Mouse (Mus musculus): ENCODE measurements around the gene Syne1. TPM values are rescaled to one million over a fixed set of nuclear protein-coding genes. Genes with fewer than 3 reads are reported as not detected.

The Syne1 gene
- polyA plus RNA-seq, 1 experiment from 2014 or later: 5.6 TPM

DNA sequence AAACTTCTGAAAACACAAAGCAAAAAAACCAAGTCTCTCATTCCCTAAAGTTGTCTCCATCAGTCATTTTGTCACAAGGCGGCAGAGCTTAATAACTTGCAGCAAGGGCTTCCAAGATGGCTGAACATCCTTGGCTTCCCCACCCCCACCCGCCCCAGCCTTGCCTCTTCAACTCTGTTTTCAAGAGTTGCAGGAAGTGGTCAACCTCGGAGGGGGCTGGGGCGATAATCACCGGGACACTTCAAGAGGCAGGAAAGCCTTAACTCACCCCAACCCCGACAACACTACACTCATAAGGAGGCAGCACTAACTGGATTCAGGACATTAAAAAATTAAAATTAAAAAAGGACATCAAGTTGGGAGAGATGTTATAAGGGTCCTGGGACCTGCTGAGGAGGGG, 387.5 kb downstream of the Syne1 start:
- no peak for DNase-seq (ENCODE audit: low read depth, low spot score)
- no peak for TF ChIP-seq CTCF (IDR thresholded peaks at IDR 0.05)
- ATAC-seq: no peak
- H3K27me3 ChIP-seq: no peaks in the 10 kb centered on the region
- in situ Hi-C loops (cut with MboI; ENCODE audit: low pct_unique_long_range_greater_than_20kb): loop anchor here (5.0 to 25.0 kb wide), 4 partner anchors 491 to 1176 kb away; no protein-coding TSS in a partner anchor
- ChIA-PET POLR2A (no interaction called here), CTCF (interaction anchor here (0.8 kb wide), 1 partner anchor 447 kb away, joined by 3 read pairs; no protein-coding TSS in a partner anchor)

DNA sequence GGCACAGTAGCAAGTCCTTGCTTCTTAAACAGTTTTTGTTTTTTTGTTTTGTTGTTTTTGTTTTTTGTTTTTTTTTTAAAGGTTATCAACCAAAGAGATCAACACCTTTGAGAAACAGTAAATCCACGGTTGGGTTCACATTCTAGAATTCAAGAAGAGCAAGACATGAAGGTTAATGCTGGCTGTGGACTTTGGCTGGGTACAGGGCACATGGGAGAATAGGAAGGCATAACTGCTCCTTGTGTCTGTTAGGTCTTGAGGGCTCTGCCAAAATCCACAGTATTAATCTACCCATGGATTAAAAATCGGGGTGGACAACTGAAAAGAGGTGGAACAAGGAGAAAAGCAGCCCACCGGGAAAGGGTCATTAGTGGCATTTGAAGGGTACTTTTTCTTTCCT, 388.0 kb downstream of the Syne1 start:
- in situ Hi-C loops (cut with MboI; ENCODE audit: low pct_unique_long_range_greater_than_20kb): loop anchor here (5.0 to 25.0 kb wide), 4 partner anchors 491 to 1176 kb away; no protein-coding TSS in a partner anchor
- ChIA-PET CTCF (no interaction called here), POLR2A (no interaction called here)
- TF ChIP-seq CTCF (IDR thresholded peaks at IDR 0.05): no peak
- ATAC-seq (no peak), DNase-seq (ENCODE audit: low read depth, low spot score) (no peak)
- H3K27me3 ChIP-seq: no peaks in the 10 kb centered on the region

DNA sequence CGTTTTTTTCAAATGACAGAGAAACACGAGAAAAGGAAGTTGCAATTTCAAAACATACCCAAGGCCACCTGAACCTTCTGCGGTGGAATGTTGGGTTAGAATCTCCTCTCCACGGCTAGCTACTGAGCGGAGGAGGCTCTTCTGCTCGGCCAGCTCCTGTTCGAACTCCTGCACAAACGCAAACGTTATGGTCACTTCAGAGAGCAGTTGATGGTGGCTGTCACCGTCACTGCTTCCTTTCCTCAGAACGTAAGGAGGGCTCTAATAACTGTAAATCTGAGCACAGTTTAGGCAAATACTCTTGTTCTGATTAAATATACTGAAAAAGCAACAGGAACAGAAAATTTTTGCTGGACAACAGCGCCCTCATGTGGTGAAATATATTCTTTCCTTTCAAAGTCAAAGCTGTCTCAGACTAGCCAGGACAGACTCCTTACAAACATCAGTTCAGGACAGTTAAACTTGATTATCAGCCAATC, 389.8 kb downstream of the Syne1 start:
- ChIA-PET CTCF (interaction anchor here (0.7 to 1.4 kb wide), 7 partner anchors 13 to 757 kb away, joined by 3 to 5 read pairs (median 3); partner anchors contain the start of gene Esr1), POLR2A (no interaction called here)
- ATAC-seq (peak; percentile 31), DNase-seq (ENCODE audit: low read depth, low spot score) (no peak)
- peak; percentile 69 for TF ChIP-seq CTCF (IDR thresholded peaks at IDR 0.05)
- H3K27me3 ChIP-seq: no peaks in the 10 kb centered on the region
- in situ Hi-C loops (cut with MboI; ENCODE audit: low pct_unique_long_range_greater_than_20kb): loop anchor here (5.0 to 25.0 kb wide), 4 partner anchors 489 to 1174 kb away; no protein-coding TSS in a partner anchor

DNA sequence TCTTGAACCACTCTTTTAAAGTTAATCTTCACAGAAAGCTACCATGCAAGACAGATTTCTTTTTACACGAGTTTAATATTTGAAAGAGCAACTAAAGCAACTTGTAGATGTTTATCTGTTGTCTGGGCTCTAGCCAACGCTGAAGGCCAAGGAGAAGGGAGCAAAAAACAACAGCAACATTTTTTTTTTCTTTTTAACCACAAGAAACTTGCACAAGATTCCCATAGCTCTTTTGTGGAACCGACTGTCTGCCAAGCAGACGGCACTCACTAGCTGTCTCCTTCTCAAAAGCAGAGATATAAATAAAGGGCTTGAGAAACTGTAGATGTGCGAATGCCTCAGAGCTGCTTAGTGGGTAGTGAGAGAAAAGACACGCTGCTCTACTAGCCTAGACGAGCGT, 391.6 kb downstream of the Syne1 start:
- H3K27me3 ChIP-seq: no peaks in the 10 kb centered on the region
- DNase-seq (ENCODE audit: low read depth, low spot score) (no peak), ATAC-seq (peak; percentile 60)
- TF ChIP-seq CTCF (IDR thresholded peaks at IDR 0.05): no peak
- in situ Hi-C loops (cut with MboI; ENCODE audit: low pct_unique_long_range_greater_than_20kb): loop anchor here (5.0 to 25.0 kb wide), 4 partner anchors 487 to 1172 kb away; no protein-coding TSS in a partner anchor
- POLR2A ChIA-PET: interaction anchor here (0.7 kb wide), 1 partner anchor 393 kb away, joined by 3 read pairs; no protein-coding TSS in a partner anchor
- CTCF ChIA-PET: interaction anchor here (1.0 to 1.2 kb wide), 2 partner anchors 12 to 548 kb away, joined by 3 read pairs; no protein-coding TSS in a partner anchor

DNA sequence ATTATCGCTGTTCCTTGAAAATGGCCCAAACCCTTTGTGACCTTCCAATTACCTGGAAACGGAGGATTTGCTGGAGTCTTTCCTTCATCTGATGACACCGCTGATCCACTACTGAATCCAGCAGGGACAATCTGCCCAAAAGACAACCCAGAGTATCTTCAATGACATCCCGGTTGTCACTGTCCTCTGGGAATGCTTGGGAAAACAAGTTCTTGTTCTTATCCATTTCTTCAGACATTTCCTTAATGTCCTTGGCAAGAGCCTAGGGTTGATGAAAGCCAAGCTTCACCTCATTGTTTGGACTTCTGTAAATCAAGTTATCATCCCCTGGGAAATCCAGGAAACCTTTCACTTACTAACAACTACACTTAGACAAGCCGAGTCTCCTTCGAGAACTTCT, 398.2 kb downstream of the Syne1 start:
- in situ Hi-C loops (cut with MboI; ENCODE audit: low pct_unique_long_range_greater_than_20kb): loop anchor here (25.0 kb wide), 1 partner anchor 1166 kb away; no protein-coding TSS in a partner anchor
- no peak for DNase-seq (ENCODE audit: low read depth, low spot score)
- ATAC-seq: no peak
- no peaks in the 10 kb centered on the region for H3K27me3 ChIP-seq
- CTCF ChIA-PET: no interaction called here
- POLR2A ChIA-PET: no interaction called here
- TF ChIP-seq CTCF (IDR thresholded peaks at IDR 0.05): no peak

DNA sequence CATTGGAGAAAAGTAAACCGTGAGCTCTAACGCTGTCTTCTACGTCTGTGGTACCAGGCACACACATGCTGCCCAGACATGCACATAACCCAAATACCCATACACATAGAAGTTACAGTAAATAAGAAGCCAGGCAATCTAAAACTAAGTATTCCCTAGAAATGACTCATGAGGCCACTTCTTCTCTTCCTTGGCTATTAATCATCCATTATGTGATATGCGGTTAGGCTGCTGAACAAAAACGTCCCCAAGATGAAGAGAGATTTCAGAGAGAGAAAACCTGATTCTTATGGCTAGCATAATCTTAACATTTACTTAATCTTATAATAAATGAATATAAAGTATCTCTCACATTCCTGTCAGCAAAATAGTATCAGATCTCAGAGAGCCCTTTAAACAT, 409.8 kb downstream of the Syne1 start:
- DNase-seq (ENCODE audit: low read depth, low spot score) (no peak), ATAC-seq (no peak)
- POLR2A ChIA-PET: no interaction called here
- H3K27me3 ChIP-seq: no peaks in the 10 kb centered on the region
- no peak for TF ChIP-seq CTCF (IDR thresholded peaks at IDR 0.05)
- CTCF ChIA-PET: interaction anchor here (1.5 kb wide), 1 partner anchor 11 kb away, joined by 3 read pairs; no protein-coding TSS in a partner anchor
- in situ Hi-C loops (cut with MboI; ENCODE audit: low pct_unique_long_range_greater_than_20kb): no loop called here

DNA sequence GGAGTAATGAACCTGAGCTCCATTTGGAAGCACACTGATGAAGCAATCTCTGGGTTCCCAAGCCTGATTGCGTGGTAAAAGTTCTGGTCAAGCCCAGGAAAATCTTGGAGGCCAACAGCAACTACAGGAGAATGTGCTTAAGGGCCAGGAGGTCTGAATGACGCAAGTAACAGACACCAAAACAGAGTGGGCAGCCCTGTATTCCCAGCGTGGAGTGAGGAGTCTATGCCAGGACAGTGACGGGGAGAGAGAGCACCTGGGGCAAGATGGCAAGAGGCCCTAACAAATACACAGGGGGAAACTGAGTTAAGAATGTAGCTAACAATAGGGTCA, 411.4 kb downstream of the Syne1 start:
- POLR2A ChIA-PET: interaction anchor here (0.6 kb wide), 1 partner anchor 146 kb away, joined by 3 read pairs; no protein-coding TSS in a partner anchor
- DNase-seq (ENCODE audit: low read depth, low spot score) (no peak), ATAC-seq (peak; percentile 54)
- CTCF ChIA-PET: interaction anchor here (0.8 to 1.0 kb wide), 2 partner anchors 10 to 55 kb away, joined by 3 read pairs; no protein-coding TSS in a partner anchor
- TF ChIP-seq CTCF (IDR thresholded peaks at IDR 0.05): no peak
- H3K27me3 ChIP-seq: no peaks in the 10 kb centered on the region
- in situ Hi-C loops (cut with MboI; ENCODE audit: low pct_unique_long_range_greater_than_20kb): no loop called here

DNA sequence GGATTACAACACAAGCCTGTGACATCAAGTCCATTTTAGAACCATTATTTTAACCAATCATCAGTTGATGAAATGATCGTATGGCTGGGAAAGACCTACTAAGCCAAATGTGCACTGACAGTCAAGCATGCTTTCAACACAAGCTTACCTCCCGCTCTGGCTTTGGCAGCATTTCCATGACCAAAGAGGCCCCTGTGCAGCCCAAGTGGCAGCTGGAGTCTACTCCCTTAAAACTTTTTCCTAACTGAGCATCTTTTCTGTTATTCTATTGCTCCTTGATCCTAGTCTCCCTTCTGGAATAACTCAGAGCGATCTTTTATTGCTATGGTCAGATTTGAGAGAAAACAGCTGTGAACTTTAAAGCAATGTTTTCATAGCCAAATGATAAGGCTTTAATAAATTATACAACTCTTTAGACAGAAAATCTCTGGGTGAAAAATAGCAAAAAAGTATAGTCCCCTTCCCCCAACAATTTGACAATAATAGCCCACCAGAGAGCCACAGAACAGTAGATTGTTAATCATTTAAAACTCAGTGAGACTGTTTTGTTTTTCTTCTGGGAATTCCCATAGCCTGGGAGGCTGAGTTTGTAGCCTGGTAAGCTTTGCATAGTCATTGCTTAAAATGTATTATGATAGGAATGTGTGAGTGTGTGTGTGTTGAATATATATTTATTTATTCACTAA, 411.9 kb downstream of the Syne1 start:
- DNase-seq (ENCODE audit: low read depth, low spot score) (no peak), ATAC-seq (peak; percentile 44)
- TF ChIP-seq CTCF (IDR thresholded peaks at IDR 0.05): no peak
- ChIA-PET POLR2A (interaction anchor here (0.6 kb wide), 1 partner anchor 146 kb away, joined by 3 read pairs; no protein-coding TSS in a partner anchor), CTCF (interaction anchor here (0.8 to 1.0 kb wide), 2 partner anchors 11 to 55 kb away, joined by 3 read pairs; no protein-coding TSS in a partner anchor)
- in situ Hi-C loops (cut with MboI; ENCODE audit: low pct_unique_long_range_greater_than_20kb): no loop called here
- no peaks in the 10 kb centered on the region for H3K27me3 ChIP-seq

DNA sequence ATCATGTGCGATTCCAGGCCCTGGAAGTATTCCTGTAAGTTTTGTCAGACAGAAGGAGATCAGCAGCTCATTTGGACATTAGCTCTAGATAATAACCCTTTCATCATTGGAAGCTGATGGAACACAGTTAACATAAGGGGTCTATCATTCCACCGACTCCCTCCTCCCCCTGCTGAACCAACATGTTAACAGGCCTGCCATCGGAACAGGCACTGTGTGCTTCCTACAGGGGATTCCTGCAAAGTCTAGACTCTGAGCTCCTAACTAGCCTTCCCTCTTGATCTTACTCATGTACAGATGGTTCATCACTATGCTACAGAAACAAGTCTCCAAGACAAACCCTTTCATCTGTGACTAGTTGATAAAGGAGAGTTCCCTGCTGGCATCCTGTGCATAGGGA, 419.2 kb downstream of the Syne1 start:
- H3K27me3 ChIP-seq: no peaks in the 10 kb centered on the region
- in situ Hi-C loops (cut with MboI; ENCODE audit: low pct_unique_long_range_greater_than_20kb): no loop called here
- ATAC-seq: no peak
- no peak for DNase-seq (ENCODE audit: low read depth, low spot score)
- CTCF ChIA-PET: no interaction called here
- TF ChIP-seq CTCF (IDR thresholded peaks at IDR 0.05): no peak
- POLR2A ChIA-PET: no interaction called here

DNA sequence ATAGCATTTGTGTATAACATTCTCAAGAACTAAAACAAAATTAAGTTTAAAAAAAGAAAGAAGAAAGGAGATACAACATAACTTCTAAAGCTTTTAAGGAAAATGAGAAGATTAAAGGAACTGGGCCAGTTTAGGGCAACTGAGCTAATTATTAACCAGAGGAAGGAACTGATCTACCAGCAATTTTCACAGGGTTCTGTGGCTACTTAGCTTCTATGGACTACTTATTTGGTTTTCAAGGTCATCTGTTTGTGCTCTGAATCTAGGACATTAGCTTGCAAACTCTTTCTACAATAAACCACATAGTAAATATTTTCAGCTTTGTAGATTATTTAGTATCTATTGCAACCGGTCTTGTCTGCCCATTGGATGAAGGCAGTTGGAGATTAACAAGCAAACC, 420.8 kb downstream of the Syne1 start:
- DNase-seq (ENCODE audit: low read depth, low spot score): no peak
- CTCF ChIA-PET: no interaction called here
- TF ChIP-seq CTCF (IDR thresholded peaks at IDR 0.05): no peak
- POLR2A ChIA-PET: no interaction called here
- ATAC-seq: no peak
- no peaks in the 10 kb centered on the region for H3K27me3 ChIP-seq
- in situ Hi-C loops (cut with MboI; ENCODE audit: low pct_unique_long_range_greater_than_20kb): no loop called here

DNA sequence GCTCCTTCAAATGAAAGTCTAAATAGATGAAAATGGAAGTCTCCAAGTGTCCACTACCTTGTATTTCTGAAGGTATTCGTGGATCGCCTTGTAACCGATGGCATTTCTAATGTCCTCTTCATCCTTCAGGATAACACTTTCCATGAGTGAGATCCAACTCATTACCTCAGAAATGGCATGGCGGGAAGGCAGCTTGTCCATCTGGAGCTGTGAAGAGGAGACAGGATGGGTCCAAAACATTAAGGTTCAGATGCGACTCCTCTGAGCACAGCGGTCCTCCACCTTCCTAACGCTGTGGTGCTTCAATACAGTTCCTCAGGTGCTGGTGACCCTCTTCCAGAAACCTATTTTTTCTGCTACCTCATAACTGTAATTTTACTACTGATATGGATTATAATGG, 426.5 kb downstream of the Syne1 start:
- CTCF ChIA-PET: no interaction called here

More for the DNA sequence above, 426.5 kb downstream of the Syne1 start:
- ATAC-seq: no peak
- no peak for TF ChIP-seq CTCF (IDR thresholded peaks at IDR 0.05)
- DNase-seq (ENCODE audit: low read depth, low spot score): no peak
- in situ Hi-C loops (cut with MboI; ENCODE audit: low pct_unique_long_range_greater_than_20kb): no loop called here
- no peaks in the 10 kb centered on the region for H3K27me3 ChIP-seq
- POLR2A ChIA-PET: no interaction called here
